ENCODE assay signal across 9 mouse cellular contexts in genomic region chr1:14980093-14980711, GRCm38 (mm10).
A peak's percentile ranks its signal among the peaks of the same experiment; 100 is the strongest.
DNase-seq lines count a peak whose midpoint lies in the region.
"Had no signal": no experiment of that assay in that cellular context is flagged by ENCODE, and none has a peak within 500 bp of the region (broad histone marks: within the 10 kb centered on the region; RNA-seq: fewer than 3 reads in every experiment).

No protein-coding gene starts in this region.

- H3K27me3 ChIP-seq in forebrain, embryonic 10.5 days (ENCODE audit: poor library complexity, severe bottlenecking), result no peaks in the 10 kb centered on the region
- H3K27me3 ChIP-seq: megakaryocyte, embryonic 14.5 days had no signal

- DNase-seq in heart, postnatal 14 days, result peak; percentile 4 to 5
- no peak for DNase-seq in heart, postnatal 25 days (ENCODE audit: low spot score)
- DNase-seq in ovary, postnatal 14 days (ENCODE audit: low spot score), result peak; percentile 1
- DNase-seq in ovary, adult 18-20 months (ENCODE audit: low spot score), result no peak
- peak; percentile 19 for DNase-seq in forebrain, embryonic 10.5 days (ENCODE audit: extremely low spot score, low spot score)
- DNase-seq in right cerebral cortex, postnatal 14 days, result peak; percentile 39
- no peak for DNase-seq in thymus, postnatal 36 days
- no peak for DNase-seq in adipocyte (ENCODE audit: low spot score)

- H3K4me3 ChIP-seq in forebrain, embryonic 10.5 days, result no peak overlapping the region
- H3K4me3 ChIP-seq: megakaryocyte, embryonic 14.5 days had no signal

- H3K36me3 ChIP-seq in forebrain, embryonic 10.5 days (replicated peaks), result no peaks in the 10 kb centered on the region

- H3K9me3 ChIP-seq in forebrain, embryonic 10.5 days, result peaks cover 5% of the 10 kb centered on the region; the same call in 1 of the 2 replicates

- intact Hi-C loops in heart, postnatal 14 days (cut with DNase I), result loop anchor here (5.0 kb wide), 1 partner anchor 238 kb away; no protein-coding TSS in a partner anchor
- intact Hi-C loops in heart, postnatal 25 days (cut with DNase I), result no loop called here

- 53% methylated on average over 6 of the region's 6 CpGs for WGBS in forebrain, embryonic 10.5 days

- no peaks in the 10 kb centered on the region for H3K4me1 ChIP-seq in forebrain, embryonic 10.5 days
- H3K4me1 ChIP-seq: megakaryocyte, embryonic 14.5 days had no signal

- no peak overlapping the region for H3K27ac ChIP-seq in forebrain, embryonic 10.5 days

Comparison
In these comparisons a context has a peak if more than half of its experiments do, and no peak if none do; other contexts are left out.
1. DNase-seq: peak in heart, postnatal 14 days (2 of 2), ovary, postnatal 14 days (single experiment), forebrain, embryonic 10.5 days (single experiment) and right cerebral cortex, postnatal 14 days (single experiment); none in heart, postnatal 25 days (single experiment), ovary, adult 18-20 months (single experiment), thymus, postnatal 36 days (0 of 2) and adipocyte (single experiment).